Mouse (Mus musculus): ENCODE measurements at regions not wholly inside any gene's neighbourhood (a gene's known extent, or its start where the extent isn't known, plus 50 kb on each side); places are given as distances from the start of the nearest gene placed in this dataset.

DNA sequence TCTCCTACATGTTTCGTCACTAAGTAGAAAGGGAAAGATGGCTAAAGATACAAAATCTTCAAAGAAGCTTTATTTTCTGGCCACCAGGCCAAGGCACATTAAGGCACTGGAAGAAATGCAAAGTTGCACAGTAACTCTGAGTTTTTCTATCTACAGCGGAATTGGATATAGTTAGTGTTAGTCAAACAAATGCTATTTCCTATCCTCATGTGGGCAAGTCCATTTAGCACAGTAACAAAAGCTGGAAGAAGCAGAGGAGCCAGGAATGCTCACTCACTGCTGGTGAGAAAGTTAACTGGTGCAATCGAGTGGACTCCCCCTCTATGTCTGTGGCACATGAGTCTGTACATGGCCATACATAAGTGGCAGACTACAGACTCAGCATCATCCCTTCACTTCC, 300.9 kb downstream of the Arl4a start:
- intact Hi-C loops (cut with DNase I; ENCODE audit: low total_unique reads): no loop called here

DNA sequence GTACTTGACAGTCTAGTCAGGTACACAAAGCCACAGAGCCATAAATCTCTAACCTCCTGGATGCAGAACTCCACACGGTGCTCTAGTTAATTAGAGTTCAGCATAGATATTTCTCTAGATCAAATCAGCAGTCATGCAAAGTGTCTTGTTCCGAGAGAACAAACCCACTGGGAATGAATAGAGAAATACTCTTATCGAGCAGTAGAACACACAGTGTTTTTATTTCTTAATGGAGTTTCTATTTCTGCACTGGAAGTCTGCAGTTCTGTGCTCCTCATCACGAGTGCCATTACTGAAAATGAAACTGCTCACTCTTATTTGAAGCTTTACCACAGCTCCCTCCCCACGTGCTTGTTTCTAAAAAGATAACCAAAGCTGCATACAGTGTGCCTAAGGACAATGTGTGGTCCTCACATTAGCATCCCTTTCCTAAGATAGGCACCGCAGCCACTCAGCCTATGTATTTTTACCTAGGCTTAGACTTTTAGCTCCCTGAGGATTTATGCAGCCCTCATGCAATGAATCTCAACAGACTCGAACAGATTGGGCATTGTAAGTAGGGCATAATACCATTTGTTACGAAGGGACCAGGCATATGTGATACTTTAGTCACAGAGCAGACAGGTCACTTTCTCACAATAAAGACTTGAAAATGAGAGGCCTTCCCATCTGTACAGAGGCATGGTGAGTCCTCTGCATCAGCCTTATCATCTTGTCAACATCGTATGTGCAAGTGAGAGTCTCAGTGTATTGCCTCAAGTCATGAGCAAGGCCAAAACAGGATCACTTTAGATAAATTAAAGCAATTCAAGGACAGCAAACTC, 301.5 kb downstream of the Arl4a start:
- no peak for DNase-seq
- intact Hi-C loops (cut with DNase I; ENCODE audit: low total_unique reads): no loop called here

More for the DNA sequence above, 300.9 kb downstream of the Arl4a start:
- DNase-seq: no peak

DNA sequence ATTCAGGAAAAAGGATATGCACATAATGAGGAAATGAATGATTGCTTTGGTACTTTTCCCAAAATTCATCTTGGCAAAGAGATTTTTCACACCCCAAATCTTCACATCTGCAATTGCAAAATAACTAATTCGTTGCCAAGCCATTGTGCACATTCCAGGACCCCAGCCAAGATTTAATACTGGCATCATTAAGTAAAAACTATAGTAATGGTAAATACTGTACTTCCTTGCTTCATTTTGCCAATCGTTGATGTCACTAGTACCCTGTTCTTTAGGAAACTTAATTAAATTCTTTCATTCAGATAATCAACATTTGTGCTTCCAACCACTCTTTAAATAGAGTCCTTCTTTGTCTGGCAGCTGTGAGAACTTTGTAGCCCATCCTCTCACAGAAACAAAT, 303.6 kb downstream of the Arl4a start:
- intact Hi-C loops (cut with DNase I; ENCODE audit: low total_unique reads): no loop called here
- no peak for DNase-seq

DNA sequence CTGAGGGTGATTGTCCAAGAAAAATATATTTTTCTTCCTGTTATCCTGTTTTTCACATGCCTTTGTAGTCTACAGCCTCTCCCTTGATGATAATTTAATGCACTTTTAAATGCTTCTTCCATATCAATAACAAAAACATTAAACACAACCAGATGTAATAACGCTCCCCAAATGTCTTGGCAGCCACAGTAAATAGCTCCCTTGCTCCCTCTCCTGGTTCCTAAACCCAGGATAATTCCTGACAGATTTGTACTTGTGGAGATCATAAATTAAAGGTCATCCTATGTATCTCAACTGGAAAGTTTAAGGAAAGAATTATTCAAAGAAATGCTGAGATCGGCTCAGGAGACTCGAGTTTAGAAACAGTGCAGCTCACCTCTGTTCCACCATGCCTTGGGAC, 306.6 kb downstream of the Arl4a start:
- intact Hi-C loops (cut with DNase I; ENCODE audit: low total_unique reads): no loop called here

DNA sequence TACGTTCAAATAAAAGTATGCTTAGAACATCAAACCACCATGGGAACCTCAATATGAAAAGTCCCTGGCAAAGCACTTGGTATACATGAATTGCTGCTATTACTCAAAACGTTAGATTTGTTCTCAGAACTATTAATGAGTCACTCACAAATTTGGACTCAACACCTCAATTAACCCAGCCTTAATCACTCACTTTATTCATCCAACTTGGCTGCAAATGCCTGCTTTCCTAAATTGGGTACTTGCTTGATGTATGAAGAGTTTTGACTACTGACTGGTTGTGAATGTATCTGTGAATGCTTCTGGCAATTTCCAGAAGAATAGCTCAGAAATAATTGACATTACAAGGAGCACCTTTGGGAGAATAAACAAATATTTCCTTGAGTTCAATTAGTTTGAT, 308.6 kb downstream of the Arl4a start:
- intact Hi-C loops (cut with DNase I; ENCODE audit: low total_unique reads): no loop called here
- no peak for DNase-seq

More for the DNA sequence above, 306.6 kb downstream of the Arl4a start:
- DNase-seq: no peak

DNA sequence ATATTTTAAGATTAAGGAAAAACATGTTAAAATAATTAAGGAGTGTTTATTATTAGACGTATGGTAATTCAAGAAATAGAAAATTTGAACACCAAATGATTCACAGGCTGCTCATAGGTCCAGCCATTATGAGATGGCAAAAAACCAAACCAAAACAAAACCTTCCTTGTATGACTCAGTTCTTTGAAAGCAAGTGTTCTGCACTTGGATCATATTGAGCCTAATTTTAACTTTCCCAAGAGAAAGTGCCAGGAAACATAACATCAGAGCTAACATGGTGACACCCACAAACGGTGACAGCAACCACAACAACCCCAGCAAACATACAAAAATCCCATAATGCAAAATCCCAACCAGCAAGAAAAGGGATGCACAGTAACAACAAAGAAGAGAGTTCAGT, 313.7 kb downstream of the Arl4a start:
- intact Hi-C loops (cut with DNase I; ENCODE audit: low total_unique reads): no loop called here
- DNase-seq: no peak

DNA sequence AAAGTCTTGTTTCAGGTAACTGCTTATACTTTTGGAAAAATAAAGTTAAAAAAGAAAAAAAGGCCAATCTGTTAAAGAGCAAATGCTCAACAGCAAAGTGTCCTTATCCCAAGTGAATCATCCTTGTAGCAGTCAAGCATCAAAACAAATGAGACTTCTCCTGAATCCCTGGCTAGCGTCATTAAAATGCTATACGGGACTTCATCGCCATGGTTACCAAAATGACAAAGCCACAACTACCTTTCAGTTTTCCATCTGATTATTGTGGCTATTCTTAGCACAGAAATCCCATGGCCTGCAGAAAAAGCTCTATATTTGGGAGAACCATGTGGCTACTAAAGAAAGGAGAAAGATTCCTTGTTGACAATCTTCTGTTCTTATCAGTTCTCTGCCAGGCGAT, 322.7 kb downstream of the Arl4a start:
- DNase-seq: no peak
- intact Hi-C loops (cut with DNase I; ENCODE audit: low total_unique reads): no loop called here

DNA sequence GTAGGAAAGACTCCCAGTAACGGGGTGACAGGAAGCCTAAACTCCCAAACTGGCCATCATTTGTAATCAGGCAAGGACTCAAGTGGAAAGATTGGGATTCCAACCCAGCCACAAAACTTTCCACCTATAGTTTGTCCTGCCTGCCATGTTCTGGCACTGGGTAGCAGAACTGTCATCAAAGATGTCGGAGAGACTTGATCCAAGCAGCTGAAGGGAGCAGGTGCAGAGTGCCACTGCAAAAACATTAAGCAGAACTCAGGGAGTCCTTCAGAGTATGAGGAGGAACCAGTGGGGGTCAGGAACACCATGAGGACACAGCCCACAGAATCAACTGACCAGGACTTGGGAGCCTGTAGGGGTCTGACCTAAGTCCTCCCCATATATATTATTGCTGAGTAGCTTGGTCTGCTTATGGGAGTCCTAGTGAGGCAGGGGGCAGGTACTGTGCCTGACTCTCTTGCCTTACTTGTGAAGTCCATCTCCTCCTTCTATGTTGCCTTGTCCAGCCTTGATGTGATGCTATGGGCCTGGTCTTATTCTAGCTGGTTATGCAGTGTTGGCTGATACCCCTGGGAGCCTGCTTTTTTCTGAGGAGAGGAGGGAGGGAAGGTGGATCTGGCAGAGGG, 323.5 kb downstream of the Arl4a start:
- no peak for DNase-seq
- intact Hi-C loops (cut with DNase I; ENCODE audit: low total_unique reads): no loop called here

DNA sequence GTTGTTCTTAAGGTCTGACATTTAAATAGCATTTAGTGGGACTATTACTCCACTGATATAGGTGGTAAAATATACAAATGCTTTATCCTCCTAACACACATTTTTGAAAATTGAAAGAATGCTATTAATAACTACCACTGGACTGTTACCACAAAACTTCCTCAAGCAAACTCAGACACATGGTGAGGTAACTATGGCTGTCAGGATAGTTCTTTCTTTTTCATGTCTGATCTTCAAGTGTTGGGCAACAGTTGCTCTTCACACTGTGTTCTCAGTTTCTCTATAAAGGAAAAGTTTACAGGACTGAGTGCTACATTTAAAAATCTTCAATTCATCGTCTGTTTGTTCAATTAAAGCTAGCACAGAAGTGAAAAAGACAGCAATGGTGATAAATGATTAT, 326.0 kb downstream of the Arl4a start:
- intact Hi-C loops (cut with DNase I; ENCODE audit: low total_unique reads): no loop called here
- DNase-seq: no peak

DNA sequence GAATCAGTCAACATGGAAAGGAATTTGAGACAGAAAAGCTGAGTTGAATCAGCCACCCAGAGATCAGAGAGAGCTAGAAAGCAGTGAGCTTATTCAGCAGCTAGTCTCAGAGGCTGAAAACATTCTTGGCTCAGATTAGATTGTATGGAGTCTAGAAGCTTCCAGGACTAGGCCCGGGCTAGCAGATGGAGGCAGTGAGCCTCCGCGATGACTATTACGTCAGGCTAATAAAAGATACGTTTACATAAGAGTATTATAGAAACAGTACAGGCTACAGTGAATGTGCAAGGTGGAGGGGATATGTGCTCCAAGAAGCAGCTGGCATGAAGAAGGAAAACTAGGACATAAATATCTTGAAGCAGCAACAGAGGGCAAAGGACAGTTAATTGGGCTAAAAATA, 328.0 kb downstream of the Arl4a start:
- no peak for DNase-seq
- intact Hi-C loops (cut with DNase I; ENCODE audit: low total_unique reads): no loop called here

DNA sequence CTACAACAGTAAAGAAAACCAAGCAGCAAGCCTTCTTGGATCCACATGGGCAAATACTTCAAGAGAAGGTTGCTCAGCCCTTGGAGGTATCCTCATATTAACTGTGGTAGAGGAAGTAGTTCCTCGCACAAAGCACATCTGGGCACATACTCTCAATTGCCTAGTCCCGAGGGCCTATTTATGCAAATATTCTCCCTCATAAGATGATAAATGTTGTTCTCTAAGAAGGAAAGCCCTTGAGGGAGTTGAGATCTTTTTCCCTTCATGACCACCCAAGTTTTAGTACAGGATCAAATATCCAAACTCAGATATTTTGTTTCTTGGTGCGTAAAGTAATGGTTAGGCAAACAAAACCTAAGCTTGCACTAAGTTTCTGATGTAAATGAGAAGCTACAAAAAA, 340.6 kb downstream of the Arl4a start:
- no peak for DNase-seq
- intact Hi-C loops (cut with DNase I; ENCODE audit: low total_unique reads): no loop called here

DNA sequence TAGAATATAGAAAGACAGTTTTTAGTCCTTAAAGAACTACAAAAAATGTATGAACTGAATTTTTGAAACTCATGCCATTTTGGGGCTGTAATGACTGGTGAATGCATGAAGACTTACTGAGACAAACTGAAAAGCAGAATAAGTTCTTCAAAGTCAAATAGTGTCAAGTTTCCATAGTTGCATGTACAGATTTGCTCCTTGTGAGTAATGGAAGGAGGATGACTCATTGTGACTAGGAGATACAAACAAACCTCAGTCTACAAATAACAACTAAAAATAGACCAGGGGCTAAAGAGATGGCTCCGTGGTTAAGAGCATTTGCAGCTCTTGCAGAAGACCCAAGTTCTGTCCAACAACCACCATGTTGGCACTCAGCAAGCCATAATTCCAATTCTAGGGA, 342.5 kb downstream of the Arl4a start:
- DNase-seq: no peak
- intact Hi-C loops (cut with DNase I; ENCODE audit: low total_unique reads): no loop called here

DNA sequence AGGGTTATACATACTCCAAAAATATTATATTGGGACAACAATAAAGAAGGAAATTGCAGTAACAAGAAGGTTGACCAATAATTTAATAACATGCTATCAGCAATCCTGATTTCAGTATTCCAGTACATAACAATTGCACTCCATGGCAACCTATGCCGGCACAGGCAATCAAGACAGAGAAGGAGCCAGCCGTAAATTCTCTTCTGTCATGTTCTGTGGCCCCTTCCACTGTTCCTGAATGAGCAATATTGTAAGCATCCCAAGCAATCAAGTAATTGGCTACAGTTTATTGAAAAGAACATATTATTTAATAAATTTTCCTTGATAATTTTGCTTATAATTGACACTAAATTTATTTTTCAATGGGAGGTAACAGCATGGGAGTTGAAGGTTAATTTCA, 345.8 kb downstream of the Arl4a start:
- DNase-seq: no peak
- intact Hi-C loops (cut with DNase I; ENCODE audit: low total_unique reads): no loop called here

DNA sequence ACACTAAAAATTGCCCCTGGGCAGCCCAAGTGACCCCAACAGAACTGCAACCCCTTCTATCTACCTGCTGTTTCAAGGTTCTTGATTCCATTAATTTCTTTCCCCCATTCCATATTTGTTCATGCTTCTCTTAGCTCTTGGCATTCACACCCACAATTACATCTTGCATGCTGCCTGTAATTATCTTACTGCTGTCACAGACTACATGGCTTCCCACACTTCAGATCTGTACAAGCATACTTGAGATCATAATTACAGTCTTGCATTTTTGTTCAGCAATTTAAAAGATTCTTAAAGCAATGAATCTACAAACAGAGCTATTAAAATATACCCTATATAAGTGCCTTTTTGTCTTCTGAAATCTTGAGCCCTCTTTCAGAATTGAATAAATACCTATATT, 352.4 kb downstream of the Arl4a start:
- intact Hi-C loops (cut with DNase I; ENCODE audit: low total_unique reads): no loop called here

DNA sequence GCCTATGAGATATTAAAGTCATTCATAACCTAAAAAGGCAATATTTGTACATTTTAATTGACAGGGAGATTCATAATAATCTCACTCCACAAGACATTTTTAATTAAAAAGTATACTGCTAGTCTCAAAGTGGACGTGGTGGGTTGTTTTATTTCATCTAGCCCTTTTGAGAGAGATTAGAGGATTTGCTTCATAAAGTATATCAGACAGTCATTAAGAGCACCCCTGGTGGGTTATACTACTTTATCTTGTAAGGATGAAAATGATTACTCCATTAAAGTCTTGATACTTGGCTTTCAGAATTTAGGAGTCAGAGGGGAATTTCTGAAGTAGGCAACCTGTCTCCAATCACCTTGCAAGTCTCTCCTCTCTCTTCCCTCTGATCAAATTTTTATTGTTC, 355.7 kb downstream of the Arl4a start:
- intact Hi-C loops (cut with DNase I; ENCODE audit: low total_unique reads): no loop called here
- DNase-seq: no peak

More for the DNA sequence above, 352.4 kb downstream of the Arl4a start:
- no peak for DNase-seq

DNA sequence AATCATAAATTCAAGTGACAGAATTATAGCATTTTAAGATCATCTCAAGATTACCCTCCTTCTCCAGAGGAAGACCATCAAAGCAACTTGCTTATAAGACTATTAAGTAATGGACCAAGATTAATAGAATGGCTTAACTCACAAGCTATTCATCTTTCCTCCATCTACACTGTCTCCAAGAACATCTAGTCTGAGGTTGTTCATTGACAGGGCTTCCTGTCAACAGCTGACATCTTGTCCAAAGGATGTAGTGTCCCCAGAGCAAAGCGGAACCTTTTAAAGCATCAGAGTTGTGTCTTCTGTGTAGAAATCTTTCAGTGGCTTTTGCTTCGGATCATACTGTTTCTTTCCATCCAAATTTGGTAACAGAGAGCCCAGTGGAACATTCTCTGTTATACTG, 362.2 kb downstream of the Arl4a start:
- no peak for DNase-seq
- intact Hi-C loops (cut with DNase I; ENCODE audit: low total_unique reads): no loop called here

DNA sequence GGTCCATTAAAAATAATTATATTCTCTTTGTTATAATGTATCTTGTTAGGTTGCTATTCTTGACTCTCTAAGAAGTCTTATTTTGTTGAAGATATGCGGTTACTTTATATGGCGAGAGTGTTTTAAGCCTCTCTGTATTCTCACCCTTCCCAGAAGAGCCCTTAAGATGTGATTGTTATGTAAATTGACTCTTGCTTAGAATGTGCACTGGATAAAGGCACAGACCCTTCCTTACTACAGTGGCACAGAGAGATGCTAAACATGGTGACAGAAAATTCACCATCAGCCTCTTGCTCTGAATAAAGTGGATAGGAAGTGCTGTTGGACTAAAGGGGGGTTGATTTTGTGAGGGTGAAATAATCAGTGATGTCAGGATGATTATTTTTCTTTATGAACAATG, 370.1 kb downstream of the Arl4a start:
- DNase-seq: no peak
- intact Hi-C loops (cut with DNase I; ENCODE audit: low total_unique reads): no loop called here

DNA sequence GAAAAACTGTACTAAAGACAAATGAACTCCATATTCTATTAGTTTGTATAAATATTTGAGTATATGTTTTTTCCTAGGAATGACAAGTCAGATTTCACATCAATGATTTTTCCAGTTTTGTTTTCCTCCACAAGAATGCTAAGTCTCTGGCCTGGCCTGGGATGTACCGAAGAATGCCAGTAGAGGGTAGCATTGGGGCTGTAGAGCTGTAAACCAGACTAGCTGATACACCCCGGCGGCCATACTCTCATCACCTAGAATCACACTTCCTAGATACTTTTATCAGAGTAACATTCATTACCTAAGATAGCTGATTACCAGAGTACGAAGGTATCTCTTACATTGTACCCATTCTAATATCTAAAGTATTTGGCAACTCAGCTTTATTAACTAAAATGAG, 372.4 kb downstream of the Arl4a start:
- DNase-seq: peak; percentile 46
- intact Hi-C loops (cut with DNase I; ENCODE audit: low total_unique reads): loop anchor here (1.0 kb wide), 1 partner anchor 372 kb away; no protein-coding TSS in a partner anchor

DNA sequence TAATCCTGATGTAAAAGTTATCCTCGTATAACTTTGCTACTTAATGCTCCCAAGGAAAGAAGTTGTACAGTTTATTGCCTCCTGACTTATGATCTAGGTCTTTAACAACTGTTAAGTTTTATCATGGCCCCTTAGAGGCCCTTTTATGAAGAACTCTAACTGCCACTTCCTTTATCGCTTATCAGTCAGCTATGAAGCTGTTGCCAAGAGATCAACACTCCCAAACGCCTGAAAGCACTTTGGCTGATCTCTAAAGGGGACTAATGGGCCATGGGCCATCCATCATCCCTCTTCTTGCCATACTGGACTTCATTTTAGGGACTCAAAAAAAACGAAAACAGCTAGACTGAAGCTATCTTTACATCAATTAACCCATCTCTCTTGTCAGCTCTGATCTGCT, 377.4 kb downstream of the Arl4a start:
- no peak for DNase-seq
- intact Hi-C loops (cut with DNase I; ENCODE audit: low total_unique reads): no loop called here

DNA sequence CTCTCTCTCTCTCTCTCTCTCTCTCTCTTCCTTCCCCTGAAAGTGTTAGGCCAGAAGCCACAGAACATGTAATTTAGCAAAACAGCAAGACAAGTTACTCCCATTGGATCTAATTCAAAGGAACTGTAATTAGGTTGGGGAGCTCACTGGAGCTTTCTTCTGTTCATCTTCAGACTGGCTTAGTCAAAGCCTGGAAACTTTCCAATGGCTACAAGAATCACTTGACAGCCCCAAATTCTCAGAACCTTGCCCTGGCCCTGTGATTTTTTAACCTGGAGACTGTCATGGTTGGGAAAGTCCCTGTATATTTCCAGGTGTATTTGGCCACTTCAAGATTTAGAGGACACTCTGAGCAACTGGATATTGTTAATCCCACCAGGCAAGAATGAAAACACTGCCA, 381.2 kb downstream of the Arl4a start:
- intact Hi-C loops (cut with DNase I; ENCODE audit: low total_unique reads): no loop called here

DNA sequence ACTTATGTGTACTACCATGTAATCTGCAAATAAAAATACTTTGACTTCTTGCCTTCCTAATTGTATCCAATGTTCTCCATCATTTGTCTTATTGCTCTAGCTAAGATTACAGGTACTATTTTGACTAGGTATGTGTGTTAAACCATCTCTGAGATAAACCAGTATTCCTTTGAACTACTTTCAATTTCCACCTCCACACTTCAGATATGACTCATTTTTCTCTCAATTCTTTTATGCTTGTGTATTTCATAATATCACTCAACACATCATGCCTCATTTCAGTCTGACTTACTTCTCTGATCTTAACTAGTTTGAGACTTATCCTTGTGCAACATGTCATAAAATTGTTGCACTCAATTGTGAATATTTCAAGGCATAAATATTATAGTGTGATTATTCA, 388.9 kb downstream of the Arl4a start:
- intact Hi-C loops (cut with DNase I; ENCODE audit: low total_unique reads): no loop called here
- DNase-seq: no peak

More for the DNA sequence above, 381.2 kb downstream of the Arl4a start:
- DNase-seq: no peak
